In the genomic region with DNA sequence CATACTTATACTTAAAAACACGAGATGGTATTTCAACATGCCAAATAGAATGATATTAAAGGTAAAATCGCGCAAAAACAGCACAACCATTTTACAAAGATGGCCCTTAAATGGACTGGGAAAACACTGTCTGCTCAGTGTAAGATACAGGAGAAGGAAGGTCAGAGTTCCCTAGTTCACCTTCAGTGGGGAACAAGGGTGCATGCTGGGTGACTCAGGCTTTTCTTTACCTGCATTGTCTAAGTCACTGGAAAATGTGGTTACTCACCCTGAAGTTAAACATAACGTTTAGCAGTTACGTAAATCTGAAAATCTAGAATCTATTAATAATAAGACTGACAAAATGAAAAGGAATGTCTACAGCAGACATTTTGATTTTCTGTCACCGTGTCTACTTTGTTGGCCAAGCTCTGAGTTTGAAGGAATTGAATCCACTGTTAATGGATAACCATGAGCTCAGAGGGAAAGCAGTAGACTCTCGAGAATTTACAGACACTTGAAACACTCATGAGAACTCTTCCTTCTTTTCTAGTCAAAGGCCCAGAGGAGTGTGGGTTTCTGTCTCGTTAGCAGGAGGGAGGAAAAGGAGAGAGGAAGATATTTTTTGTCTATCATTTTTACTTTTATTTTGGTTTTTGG, we compare ENCODE assay signal across 12 mouse cellular contexts.
"Had no signal": no experiment of that assay in that cellular context is flagged by ENCODE, and none has a peak within 500 bp of the region (broad histone marks: within the 10 kb centered on the region; RNA-seq: fewer than 3 reads in every experiment).

No protein-coding gene starts in this region.

- H3K4me3 ChIP-seq: kidney, embryonic 15.5 days; limb, embryonic 15.5 days; liver, embryonic 12.5 days; midbrain, embryonic 12.5 days; neural tube, embryonic 13.5 days had no signal

- H3K27ac ChIP-seq: kidney, embryonic 15.5 days; limb, embryonic 15.5 days; liver, embryonic 12.5 days; midbrain, embryonic 12.5 days; neural tube, embryonic 13.5 days had no signal

- H3K36me3 ChIP-seq: kidney, embryonic 15.5 days; limb, embryonic 15.5 days; liver, embryonic 12.5 days; midbrain, embryonic 12.5 days; neural tube, embryonic 13.5 days had no signal

- ATAC-seq: liver, embryonic 12.5 days; midbrain, embryonic 16.5 days had no signal

- H3K9ac ChIP-seq: kidney, embryonic 15.5 days; limb, embryonic 15.5 days; liver, embryonic 12.5 days; midbrain, embryonic 12.5 days; neural tube, embryonic 13.5 days had no signal

- H3K4me2 ChIP-seq: kidney, embryonic 15.5 days; limb, embryonic 15.5 days; liver, embryonic 12.5 days; midbrain, embryonic 12.5 days; neural tube, embryonic 13.5 days had no signal

- H3K27me3 ChIP-seq: kidney, embryonic 15.5 days; limb, embryonic 15.5 days; liver, embryonic 12.5 days; midbrain, embryonic 12.5 days; neural tube, embryonic 13.5 days had no signal

- H3K4me1 ChIP-seq: kidney, embryonic 15.5 days; limb, embryonic 15.5 days; liver, embryonic 12.5 days; midbrain, embryonic 12.5 days; neural tube, embryonic 13.5 days had no signal

- H3K9me3 ChIP-seq: kidney, embryonic 15.5 days; limb, embryonic 15.5 days; liver, embryonic 12.5 days; midbrain, embryonic 12.5 days; neural tube, embryonic 13.5 days had no signal

- DNase-seq: kidney, adult 11 months; layer of hippocampus, adult 9-11 months; layer of hippocampus, postnatal 36 days; lung, postnatal 10 days; right cerebral cortex, postnatal 25 days; thymus, postnatal 4 days had no signal
